Mouse (Mus musculus) CH12.LX (cell line): ENCODE results near the gene Ncbp1. TPM values are rescaled to one million over a fixed set of nuclear protein-coding genes. Genes with fewer than 3 reads are reported as not detected.

ENCODE experiments used
- DNase-seq: peaks from one replicate; pipeline ENCODE4 v3.0.0-alpha.2; 2013; ENCODE audit errors: extremely low read depth
- H3K27ac ChIP-seq: 2 replicates; pipeline ENCODE4 v1.5.1; 2012; ENCODE audit warnings: low read depth, mild to moderate bottlenecking, control low read depth, moderate library complexity; ENCODE audit not compliant: insufficient read depth
- H3K27me3 ChIP-seq: replicated peaks from 2 replicates; pipeline ENCODE3; 2012; ENCODE audit warnings: inconsistent platforms
- H3K36me3 ChIP-seq, 2 experiments: replicated peaks in 1 of 2; 2 replicates each; pipeline versions ENCODE3 to v1.6.1; 2012; ENCODE audit warnings: inconsistent platforms in 1 of 2, low read length in 1 of 2, mild to moderate bottlenecking in 1 of 2, mixed read lengths in 1 of 2, moderate library complexity in 1 of 2; ENCODE audit not compliant: control insufficient read depth in 1 of 2, insufficient read depth in 1 of 2
- H3K4me1 ChIP-seq, 2 experiments: 2 replicates each; pipeline ENCODE4 v1.6.1; 2012; ENCODE audit warnings: inconsistent platforms in 1 of 2, moderate library complexity in 1 of 2; ENCODE audit not compliant: insufficient read depth in 2 of 2, control insufficient read depth in 1 of 2
- H3K4me2 ChIP-seq: 2 replicates; pipeline ENCODE4 v1.6.1; 2012; ENCODE audit warnings: low read depth, mild to moderate bottlenecking, control low read depth; ENCODE audit not compliant: poor library complexity, insufficient read depth, severe bottlenecking
- H3K4me3 ChIP-seq, 3 experiments: fragments of 150-350 bp in 1 of 3; sonication (generic) in 1 of 3; replicated peaks in 1 of 3; 2 replicates each; pipeline versions ENCODE3 to v1.5.1; 2011 to 2012; ENCODE audit warnings: low read depth in 2 of 3, low read length in 2 of 3, mild to moderate bottlenecking in 2 of 3, moderate library complexity in 2 of 3, control low read depth in 1 of 3, improper control_type of control experiment in 1 of 3, inconsistent platforms in 1 of 3, mixed read lengths in 1 of 3; ENCODE audit not compliant: poor library complexity in 1 of 3
- H3K79me2 ChIP-seq: replicated peaks from 2 replicates; pipeline ENCODE4 v1.6.1; 2012; ENCODE audit warnings: mild to moderate bottlenecking, moderate library complexity; ENCODE audit not compliant: control insufficient read depth, poor library complexity, insufficient read depth, severe bottlenecking; ENCODE audit errors: extremely low read depth
- H3K9ac ChIP-seq: 2 replicates; pipeline ENCODE4 v1.6.1; 2012; ENCODE audit warnings: low read depth, mild to moderate bottlenecking, control low read depth, moderate library complexity; ENCODE audit not compliant: insufficient read depth
- H3K9me3 ChIP-seq: replicated peaks from 2 replicates; pipeline ENCODE3; 2012; ENCODE audit warnings: low read length, inconsistent platforms, mixed read lengths
- E2F4 ChIP-seq: IDR thresholded peaks from 2 replicates; pipeline ENCODE4 v1.6.1; 2011; ENCODE audit warnings: low read depth, low read length, improper control_type of control experiment; ENCODE audit not compliant: insufficient replicate concordance
- JUND ChIP-seq: conservative IDR thresholded peaks from 2 replicates; pipeline ENCODE4 v1.6.1; 2011; ENCODE audit warnings: low read depth, low read length, improper control_type of control experiment
- MEF2A ChIP-seq: IDR thresholded peaks from 2 replicates; pipeline ENCODE4 v1.6.1; 2014; ENCODE audit warnings: low read depth, mild to moderate bottlenecking, inconsistent platforms, low read length, improper control_type of control experiment, borderline replicate concordance
- RAD21 ChIP-seq: IDR thresholded peaks from 2 replicates; pipeline ENCODE4 v1.6.1; 2011; ENCODE audit warnings: low read depth, mild to moderate bottlenecking, low read length, improper control_type of control experiment, moderate library complexity
- SIN3A ChIP-seq: IDR thresholded peaks from 2 replicates; pipeline ENCODE4 v1.6.1; 2012; ENCODE audit warnings: low read length, improper control_type of control experiment, inconsistent platforms
- UBTF ChIP-seq: IDR thresholded peaks from 2 replicates; pipeline ENCODE4 v1.6.1; 2012; ENCODE audit warnings: low read depth, mild to moderate bottlenecking, inconsistent platforms, low read length, improper control_type of control experiment, moderate library complexity
- USF1 ChIP-seq: IDR thresholded peaks from 2 replicates; pipeline ENCODE4 v1.6.1; 2014; ENCODE audit warnings: low read depth, mild to moderate bottlenecking, inconsistent platforms, low read length, improper control_type of control experiment
- ZKSCAN1 ChIP-seq: IDR thresholded peaks from 2 replicates; pipeline ENCODE4 v1.6.1; 2012; ENCODE audit warnings: low read depth, inconsistent platforms, low read length, improper control_type of control experiment, borderline replicate concordance
- dilution Hi-C: fragments of 300-500 bp; cut with MboI; formaldehyde crosslinking; loops from 2 replicates; pipeline ENCODE4 v1.14.3; 2020; ENCODE audit warnings: low sequenced_read_pairs; ENCODE audit not compliant: extremely low pct_unique_long_range_greater_than_20kb, extremely low pct_ligation_motif_present
- in situ Hi-C: fragments of 300-500 bp; cut with MboI; formaldehyde crosslinking; loops from 3 replicates; pipeline ENCODE4 v1.14.3; 2019; ENCODE audit warnings: low sequenced_read_pairs, low pct_ligation_motif_present, low pct_unique_long_range_greater_than_20kb, mixed read lengths
- polyA plus RNA-seq: library from polyadenylated mRNA; unstranded; fragments of >175 nt; gene quantifications from 2 replicates; pipeline ENCODE4 v1.2.1, GENCODE M21; 2012; ENCODE audit warnings: low read depth; ENCODE audit not compliant: insufficient read length
- total RNA-seq, 2 experiments: library from RNA; depleted of rRNA; stranded (reverse); fragments of 300-350 nt in 1 of 2; fragments of >200 nt in 1 of 2; gene quantifications; 2 replicates each; pipeline ENCODE4 v1.2.3; 2012 to 2014

Gene Ncbp1
- total and polyA plus RNA-seq, 3 experiments = 64.7 to 121 (median 88.2) TPM

DNA sequence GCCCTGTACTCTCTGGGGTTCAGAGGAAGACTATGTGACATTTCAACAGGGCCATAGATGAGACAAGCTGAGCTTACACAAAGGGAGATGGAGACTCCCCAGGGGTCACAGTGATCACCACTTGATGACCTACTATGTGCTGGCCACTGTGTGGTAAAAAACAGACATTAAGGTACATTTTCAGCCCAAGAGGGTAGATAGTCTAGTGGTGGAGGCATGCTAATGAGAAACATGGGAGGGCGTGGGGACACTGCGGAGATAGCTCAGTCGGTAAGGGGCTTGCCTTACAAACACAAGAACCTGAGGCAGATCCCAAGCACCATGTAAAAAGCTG is 42.6 kb upstream of the Ncbp1 start:
- in situ Hi-C loops (loop anchor here (5.0 kb wide), 1 partner anchor 48 kb away; no protein-coding TSS in a partner anchor), dilution Hi-C loops (no loop called here)
- DNase-seq = no peak
- Histone ChIP-seq H3K27me3 (no peaks in the 10 kb centered on the region), H3K79me2 (no peaks in the 10 kb centered on the region), H3K9me3 (no peaks in the 10 kb centered on the region), H3K9ac (no peak overlapping the region), H3K4me1 (peaks cover 33 to 54% of the 10 kb centered on the region in 2 experiments), H3K36me3 (peaks cover 0 to 16% of the 10 kb centered on the region in 2 experiments), H3K27ac (peak overlapping the region; percentile 8; the same call in 1 of the 2 replicates), H3K4me2 (no peak overlapping the region), H3K4me3 (no peak overlapping the region)
- TF ChIP-seq ZKSCAN1 = peak; percentile 97
- no peak for TF ChIP-seq JUND

DNA sequence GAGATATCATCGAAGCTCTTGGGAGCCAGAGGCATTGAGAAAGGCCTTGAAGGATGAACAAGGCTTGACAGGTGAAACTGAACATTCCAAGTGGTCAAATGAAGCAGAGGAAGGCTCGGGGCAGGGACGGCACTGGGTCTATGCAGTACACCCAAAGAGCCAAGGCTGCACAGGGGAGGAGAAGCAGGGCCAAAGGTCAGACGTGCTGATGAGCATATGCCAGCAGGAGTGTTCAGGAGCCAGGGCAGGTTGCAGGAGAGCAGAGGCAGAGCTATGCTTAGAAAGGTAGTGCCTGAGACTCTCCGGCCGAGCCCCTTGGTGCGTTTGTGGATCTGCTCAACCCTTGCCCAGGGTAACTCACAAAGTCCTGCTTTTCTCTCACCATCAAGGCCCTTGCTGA is 41.9 kb upstream of the Ncbp1 start:
- no peaks in the 10 kb centered on the region for H3K27me3 ChIP-seq
- no peaks in the 10 kb centered on the region for H3K9me3 ChIP-seq
- H3K36me3 ChIP-seq = peaks cover 0 to 16% of the 10 kb centered on the region in 2 experiments
- TF ChIP-seq E2F4 (no peak), SIN3A (no peak), USF1 (no peak), RAD21 (no peak), UBTF (no peak)
- H3K4me1 ChIP-seq = peaks cover 33 to 54% of the 10 kb centered on the region in 2 experiments
- no peak overlapping the region for H3K9ac ChIP-seq
- H3K27ac ChIP-seq = no peak overlapping the region
- H3K4me3 ChIP-seq = no peak overlapping the region
- H3K4me2 ChIP-seq = no peak overlapping the region
- H3K79me2 ChIP-seq = no peaks in the 10 kb centered on the region
- dilution Hi-C loops (no loop called here), in situ Hi-C loops (loop anchor here (5.0 kb wide), 1 partner anchor 49 kb away; no protein-coding TSS in a partner anchor)
- DNase-seq = no peak

DNA sequence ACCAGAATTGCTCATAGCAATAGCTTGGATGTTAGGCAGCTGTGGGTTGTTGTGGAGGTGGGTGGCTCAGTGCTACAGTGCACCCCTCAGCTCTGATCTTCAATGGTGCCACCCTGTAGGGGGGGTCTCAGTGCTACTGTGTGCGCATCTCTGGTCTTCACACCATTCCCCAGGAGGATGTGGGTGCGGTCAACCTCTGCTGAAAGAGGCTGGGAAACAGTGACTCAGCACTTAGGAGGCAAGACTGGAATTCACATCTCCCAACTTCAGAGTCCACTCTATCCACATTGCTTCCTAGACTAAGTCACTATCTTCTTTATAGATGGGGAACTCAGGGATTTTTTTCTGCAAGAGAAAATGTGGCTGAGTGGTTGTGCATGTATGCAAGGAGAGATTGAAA is 40.8 kb upstream of the Ncbp1 start:
- no peak overlapping the region for H3K4me2 ChIP-seq
- dilution Hi-C loops = no loop called here
- peaks cover 33 to 53% of the 10 kb centered on the region in 2 experiments for H3K4me1 ChIP-seq
- H3K79me2 ChIP-seq = no peaks in the 10 kb centered on the region
- peaks cover 0 to 20% of the 10 kb centered on the region in 2 experiments for H3K36me3 ChIP-seq
- no peak for DNase-seq
- no peak overlapping the region for H3K9ac ChIP-seq
- H3K9me3 ChIP-seq = no peaks in the 10 kb centered on the region
- in situ Hi-C loops = loop anchor here (5.0 kb wide), 1 partner anchor 50 kb away; no protein-coding TSS in a partner anchor
- H3K27me3 ChIP-seq = no peaks in the 10 kb centered on the region
- no peak overlapping the region for H3K4me3 ChIP-seq
- TF ChIP-seq JUND (no peak), MEF2A (no peak)
- TF ChIP-seq, all 38 proteins: peak for 0
- no peak overlapping the region for H3K27ac ChIP-seq
